Mouse (Mus musculus) E14TG2a.4 (cell line): ENCODE data around the gene Fxn.

Source experiments
- CTCF ChIP-seq: conservative IDR thresholded peaks from 2 replicates; pipeline ENCODE4 v1.5.1; 2014; ENCODE audit warnings: low read length
- POU5F1 ChIP-seq: IDR thresholded peaks from 2 replicates; pipeline ENCODE4 v1.6.1; 2014; ENCODE audit warnings: low read length, borderline replicate concordance

DNA sequence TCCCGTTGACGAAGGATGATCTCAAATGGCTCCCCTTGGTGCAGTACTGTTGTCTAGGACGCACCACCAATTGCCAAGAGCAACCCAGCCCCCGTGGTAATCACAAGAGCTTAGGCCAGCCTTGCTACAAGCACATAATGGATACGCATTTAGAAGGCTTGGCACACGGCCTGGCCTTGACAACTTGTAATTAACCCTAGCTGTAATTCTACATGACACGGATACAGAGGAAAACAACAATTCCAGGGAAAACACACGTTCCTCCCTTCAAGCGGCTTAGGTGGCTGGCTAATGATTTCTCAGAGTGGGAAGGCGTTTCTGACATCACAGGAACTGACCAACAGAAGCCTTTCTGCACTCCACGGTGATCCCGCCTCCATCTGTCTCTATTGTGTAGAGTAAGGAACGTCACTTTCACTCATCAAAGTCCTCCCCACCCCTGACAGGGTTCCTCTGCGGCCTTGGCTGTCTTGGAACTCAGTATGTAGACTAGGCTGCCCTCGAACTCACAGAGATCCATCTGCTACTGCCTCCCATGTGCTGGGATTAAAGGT lies 36.7 kb upstream of the Fxn start:
- TF ChIP-seq CTCF (no peak), POU5F1 (no peak)
